Mouse (Mus musculus) heart, postnatal 4 days (tissue): ENCODE data around the gene Sept1. TPM values are rescaled to one million over a fixed set of nuclear protein-coding genes. Genes with fewer than 3 reads are reported as not detected.
"Not testable (repeated sequence)": the region's sequence is repeated elsewhere in the genome, so short reads cannot be mapped to it uniquely, and the experiment has no call there.

Experiments
- DNase-seq: peaks from one replicate; pipeline ENCODE4 v3.0.0; 2021
- total RNA-seq, 2 experiments: library from RNA; stranded (reverse); gene quantifications; 2 replicates each; pipeline ENCODE4 v1.2.3; 2021

Sept1 gene
- total RNA-seq, 2 experiments from 2014 or later, result 11.2 to 12.1 TPM

DNA sequence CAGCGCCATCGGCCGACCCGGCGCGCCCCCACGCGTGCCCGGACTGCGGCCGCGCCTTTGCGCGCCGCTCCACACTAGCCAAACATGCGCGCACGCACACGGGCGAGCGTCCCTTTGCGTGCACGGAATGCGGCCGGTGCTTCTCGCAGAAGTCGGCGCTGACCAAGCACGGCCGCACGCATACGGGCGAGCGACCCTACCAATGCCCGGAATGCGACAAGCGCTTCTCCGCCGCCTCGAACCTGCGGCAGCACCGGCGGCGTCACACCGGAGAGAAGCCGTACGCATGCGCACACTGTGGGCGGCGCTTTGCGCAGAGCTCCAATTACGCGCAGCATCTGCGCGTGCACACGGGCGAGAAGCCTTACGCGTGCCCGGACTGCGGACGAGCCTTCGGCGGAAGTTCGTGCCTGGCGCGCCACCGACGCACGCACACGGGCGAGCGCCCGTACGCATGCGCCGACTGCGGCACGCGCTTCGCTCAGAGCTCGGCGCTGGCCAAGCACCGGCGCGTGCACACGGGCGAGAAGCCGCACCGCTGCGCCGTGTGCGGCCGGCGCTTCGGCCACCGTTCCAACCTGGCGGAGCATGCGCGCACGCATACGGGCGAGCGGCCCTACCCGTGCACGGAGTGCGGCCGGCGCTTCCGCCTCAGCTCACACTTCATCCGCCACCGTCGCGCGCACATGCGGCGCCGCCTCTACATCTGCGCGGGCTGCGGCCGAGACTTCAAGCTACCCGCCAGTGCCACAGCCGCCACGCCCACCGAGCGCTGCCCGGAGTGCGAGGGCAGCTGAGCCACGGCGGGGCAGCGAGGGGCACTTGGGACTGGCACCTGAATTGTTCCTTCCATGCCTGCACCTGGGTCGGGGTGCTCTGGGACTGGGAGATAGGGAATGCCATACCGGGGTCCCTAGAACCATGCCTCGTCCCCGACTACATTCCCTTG lies 21.2 kb upstream of the Sept1 start:
- peak; percentile 96 for DNase-seq

DNA sequence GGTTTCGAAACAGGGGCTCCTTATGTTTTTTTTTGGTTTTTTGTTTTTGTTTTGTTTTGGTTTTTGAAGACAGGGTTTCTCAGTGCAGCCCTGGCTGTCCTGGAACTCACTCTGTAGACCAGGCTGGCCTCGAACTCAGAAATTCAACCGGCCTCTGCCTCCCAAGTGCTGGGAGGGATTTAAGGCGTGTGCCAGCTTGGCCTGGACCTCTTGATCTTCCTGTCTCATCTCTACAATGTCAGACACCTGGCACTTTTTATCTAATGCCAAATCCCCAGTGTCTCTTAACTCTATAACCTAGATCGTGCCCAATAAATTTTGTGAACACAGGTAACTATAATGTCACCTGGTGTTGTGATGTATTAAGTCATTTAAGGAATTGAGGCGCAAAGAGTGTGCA lies 20.4 kb upstream of the Sept1 start:
- DNase-seq, result no peak

DNA sequence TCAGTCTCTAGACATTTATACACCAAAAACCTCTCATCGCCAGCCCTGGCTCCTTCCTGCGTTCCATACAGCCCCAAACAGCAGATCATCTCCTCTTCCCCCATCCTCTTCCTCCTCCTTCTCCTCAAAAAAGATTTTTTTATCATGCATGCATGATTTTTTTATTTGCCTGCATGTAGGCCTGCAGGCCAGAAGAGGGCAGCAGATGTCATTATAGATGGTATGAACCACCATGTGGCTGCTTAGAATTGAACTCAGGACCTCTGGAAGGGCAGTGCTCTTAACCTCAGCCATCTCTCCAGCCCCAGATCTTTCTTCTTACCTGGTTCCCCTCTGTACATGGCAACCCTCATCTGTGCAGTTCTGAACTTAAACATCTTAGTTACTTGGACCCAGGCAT lies 19.5 kb upstream of the Sept1 start:
- no peak for DNase-seq

DNA sequence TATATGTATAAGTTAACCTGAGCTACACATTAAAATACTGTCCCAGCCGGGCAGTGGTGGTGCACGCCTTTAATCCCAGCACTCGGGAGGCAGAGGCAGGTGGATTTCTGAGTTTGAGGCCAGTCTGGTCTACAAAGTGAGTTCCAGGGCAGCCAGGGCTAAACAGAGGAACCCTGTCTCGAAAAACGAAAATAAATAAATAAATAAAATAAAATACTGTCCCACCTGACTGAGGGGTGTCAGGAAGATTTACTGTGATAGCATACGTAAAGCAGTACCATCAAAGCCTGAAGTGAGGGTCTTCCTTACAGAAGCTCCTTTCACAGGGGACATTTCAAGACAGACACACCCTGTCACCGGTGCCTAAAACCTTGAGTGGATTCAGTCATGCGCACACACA lies 17.6 kb upstream of the Sept1 start:
- not testable (repeated sequence) for DNase-seq

DNA sequence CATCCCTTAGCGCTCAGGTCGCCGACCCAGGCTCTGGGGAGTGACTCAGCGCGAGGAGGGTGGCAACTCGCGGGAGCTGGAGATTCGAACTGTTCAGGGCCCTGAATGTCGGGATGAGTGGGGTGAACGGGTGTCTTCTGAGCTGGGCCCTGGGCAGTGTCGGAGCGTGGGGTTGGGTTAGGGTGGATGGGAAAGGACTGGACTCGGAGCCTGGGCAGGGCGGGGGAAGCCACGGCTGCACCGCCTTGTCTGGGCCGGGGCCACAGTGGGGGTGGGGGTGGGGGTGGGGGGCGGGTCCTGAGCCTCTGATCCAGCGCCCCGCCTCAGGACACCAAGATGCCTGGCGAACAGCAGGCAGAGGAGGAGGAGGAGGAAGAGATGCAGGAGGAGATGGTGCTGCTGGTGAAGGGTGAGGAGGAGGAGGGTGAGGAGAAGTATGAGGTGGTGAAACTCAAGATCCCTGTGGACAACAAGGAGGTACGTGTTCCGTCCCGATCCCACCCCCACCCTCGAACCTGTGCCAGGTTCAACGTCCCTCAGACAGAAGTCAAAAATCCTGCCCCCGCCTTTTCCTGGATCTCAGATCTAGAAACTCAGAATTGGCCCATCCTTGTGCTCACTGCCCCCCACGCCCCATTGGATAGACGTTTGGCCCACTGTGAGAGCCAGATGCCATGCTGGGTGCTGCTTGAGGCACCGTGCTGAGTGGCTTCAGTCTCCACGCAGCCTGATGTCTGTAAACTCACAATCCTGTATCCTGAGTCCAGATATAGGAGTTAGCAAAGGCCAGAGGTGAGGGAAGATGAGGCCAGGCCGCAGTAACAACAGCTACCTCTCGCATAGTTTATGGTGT lies 12.0 kb upstream of the Sept1 start:
- no peak for DNase-seq

DNA sequence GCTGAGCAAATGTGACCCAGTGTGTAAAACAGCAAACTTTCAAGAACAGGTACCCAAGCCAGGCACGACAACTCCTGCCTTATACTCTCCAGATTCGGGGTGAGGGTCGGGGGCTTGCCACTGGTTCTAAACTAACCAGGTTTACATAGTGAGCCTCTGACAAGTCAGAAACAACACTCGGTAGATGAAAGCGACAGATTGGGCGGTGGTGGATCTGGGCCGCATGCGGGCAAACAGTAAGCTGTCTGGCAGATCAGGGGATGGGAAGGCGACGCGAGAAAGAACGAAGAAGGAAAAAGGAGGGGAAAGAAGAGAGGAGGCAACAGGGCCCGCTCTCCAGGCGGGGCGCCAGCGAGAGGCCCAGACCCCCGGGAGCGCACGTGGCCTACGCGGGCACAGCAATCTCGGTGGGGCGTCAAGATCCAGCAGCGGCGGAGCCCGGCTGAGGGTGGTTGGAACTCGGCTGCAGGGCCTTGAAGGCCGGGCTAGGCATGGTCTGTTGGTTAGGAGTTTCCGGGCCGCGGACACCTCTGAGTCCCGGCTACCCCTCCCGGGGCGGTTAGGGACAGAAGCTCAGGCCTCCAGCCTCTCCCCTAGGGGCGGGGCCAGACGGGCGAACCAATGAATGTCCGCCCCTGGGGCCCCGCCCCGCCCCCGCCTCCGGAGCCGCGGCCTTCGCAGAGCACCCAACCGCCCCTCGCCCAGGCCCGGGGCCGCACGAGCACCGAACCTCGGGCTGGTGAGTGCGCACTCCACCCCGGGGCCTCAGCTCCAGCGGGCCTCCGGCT lies 11.1 kb upstream of the Sept1 start, which contains the start of gene Zfp771:
Gene Zfp771, plus strand, starts transcription at position 405 of the 788 bp plus-strand sequence.
- peak; percentile 95 for DNase-seq

DNA sequence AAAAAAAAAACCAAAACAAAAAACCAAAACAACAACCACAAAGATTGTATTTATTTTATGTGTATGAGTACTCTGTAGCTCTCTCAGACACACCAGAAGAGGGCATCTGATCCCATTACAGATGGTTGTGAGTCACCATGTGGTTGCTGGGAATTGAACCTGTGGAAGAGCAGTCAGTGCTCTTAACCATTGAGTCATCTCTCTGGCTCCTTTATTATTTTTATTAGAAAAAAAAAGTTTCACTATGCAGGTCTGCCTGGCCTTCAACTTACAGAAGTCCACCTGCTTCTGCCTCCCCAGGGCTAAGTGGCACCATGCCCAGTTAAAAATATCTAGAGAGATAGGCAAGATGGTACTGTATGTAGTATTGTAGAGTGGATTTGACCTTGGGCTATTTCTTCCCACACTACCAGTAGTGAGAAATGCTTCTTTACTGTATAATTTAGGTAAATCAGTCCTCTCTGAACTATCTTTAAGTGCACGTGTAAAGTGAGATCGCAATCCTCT lies 10.5 kb upstream of the Sept1 start:
- no peak for DNase-seq

DNA sequence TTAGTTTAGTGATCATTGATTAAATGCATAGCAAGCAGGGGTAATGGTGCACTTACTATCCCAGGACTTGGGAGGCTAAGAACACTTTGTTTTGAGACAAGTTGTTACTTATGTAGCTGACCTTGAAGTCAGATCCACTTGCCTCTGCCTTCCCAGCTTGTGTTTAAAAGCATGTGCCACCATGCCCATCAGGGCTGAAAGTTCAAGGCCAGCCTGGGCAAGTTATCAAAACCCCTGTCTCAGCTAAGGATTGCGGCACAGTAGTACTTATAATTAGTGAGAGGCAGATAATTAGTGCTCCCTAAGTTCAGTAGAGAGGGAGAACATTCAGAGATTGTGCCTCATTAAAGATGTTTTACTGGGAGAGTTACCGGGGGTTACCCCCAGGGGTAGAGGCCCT lies 1.8 kb upstream of the Sept1 start:
- no peak for DNase-seq

DNA sequence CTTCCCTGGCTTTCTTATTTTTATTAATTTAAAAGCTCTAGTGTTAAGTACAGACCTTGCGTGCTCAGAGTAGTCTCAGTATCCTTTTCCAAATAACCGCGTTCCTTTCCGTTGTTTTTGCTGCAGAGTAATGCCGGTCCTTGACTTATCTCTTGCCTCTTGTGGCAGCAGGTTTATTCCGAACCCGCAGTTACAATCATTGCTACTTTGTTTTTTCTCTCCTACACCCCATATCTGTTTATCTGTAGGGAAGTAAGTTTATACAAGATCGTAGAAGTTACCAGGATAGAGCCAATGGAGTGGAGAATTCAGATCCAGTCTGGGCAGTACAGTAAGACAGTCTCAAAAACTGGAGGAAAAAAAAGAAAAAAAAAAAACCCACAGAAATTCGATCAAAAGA lies 835 bp upstream of the Sept1 start:
- DNase-seq, result no peak

DNA sequence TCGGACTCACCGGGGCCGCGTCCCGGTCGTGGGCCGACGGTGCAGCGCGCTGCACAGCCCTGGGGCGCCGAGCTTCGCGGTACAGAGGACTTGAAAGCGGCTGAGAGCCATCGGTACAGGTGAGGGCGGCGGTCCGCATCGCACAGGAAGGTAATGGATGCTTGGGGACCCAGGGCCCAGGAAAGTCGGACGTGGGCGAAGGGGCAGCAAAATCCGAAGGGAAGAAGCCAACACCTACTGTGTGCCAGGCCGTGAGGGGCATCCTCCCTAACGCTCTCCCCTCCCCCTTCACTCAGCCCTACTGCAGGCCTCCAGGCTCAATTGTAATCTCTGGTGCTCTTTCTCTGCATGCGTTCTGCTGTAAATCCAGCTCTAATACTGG lies 429 bp upstream of the Sept1 start:
- DNase-seq, result no peak

DNA sequence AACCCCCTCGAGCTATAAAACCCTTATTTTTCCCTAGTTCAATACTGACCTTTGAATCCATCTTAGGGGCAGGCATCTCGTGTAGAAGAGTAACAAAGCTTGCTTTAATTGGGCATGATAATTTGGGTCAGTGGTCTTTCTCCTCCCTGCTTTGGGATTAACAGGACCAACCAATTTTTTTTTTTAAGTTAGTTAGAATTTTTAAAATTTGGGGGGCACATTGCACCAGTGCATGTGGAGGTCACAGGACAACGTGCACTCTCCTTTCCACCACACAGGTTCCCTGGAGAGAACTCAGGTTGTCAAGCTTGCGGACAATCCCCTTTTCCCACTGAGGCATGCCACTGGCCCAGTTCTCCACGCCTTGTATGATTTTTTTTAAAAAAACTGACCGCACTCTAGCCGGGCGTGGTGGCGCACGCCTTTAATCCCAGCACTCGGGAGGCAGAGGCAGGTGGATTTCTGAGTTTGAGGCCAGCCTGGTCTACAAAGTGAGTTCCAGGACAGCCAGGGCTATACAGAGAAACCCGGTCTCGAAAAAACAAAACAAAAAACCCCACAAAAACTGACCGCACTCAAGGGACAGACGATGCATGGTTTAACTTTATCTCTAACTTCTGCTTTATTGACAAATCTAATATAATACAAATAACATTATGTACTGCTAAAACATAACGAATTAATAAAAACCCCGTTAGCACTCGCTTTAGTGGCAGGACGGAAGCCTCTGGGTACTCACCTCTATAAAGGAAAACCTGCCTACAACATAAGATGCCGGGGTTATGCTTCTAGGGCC lies 906 bp downstream of the Sept1 start:
- no peak for DNase-seq

DNA sequence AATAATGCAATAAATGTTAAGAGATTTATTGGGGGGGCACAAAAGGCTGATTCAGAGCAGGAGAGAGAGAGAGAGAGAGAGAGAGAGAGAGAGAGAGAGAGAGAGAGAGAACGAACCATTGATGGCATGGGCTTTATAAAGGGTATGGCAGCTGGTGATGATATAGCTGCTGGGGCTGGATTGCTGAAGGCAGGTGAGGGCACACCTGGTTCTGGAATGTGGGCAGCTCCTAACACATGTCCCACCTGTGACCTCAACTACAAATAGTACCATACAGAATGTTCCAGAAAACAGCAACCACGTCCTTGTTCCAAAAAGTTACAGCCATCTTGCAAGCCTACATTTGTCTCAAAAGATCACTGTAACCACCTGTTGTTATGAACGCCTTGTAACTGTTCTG lies 1.6 kb downstream of the Sept1 start:
- no peak for DNase-seq

DNA sequence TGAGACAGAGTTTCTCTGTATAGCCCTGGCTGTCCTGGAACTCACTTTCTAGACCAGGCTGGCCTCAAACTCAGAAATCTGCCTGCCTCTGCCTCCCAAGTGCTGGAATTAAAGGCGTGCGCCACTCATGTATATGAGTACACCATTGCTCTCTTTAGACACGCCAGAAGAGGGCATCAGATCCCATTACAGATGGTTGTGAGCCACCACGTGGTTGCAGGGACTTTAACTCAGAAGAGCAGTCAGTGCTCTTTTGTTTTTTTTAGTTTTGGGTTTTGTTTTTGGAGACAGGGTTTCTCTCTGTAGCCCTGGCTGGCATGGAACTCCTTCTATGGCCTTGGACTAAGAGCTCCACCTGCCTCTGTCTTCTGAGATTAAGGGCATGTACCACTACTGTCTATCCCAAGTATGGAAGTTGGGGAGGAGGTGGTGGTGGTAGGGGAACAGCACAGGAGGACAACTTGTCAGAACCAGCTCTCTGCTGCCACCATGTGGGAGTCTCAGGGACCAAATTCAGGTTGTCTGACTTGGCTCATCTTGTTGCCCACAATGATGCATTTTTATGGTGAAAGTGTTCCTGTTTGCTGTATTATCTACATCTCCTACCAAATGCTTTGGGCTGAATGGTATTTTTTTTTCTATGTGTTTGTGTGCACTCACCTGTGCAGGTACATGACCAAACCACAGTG lies 4.2 kb downstream of the Sept1 start:
- DNase-seq, result peak; percentile 91

DNA sequence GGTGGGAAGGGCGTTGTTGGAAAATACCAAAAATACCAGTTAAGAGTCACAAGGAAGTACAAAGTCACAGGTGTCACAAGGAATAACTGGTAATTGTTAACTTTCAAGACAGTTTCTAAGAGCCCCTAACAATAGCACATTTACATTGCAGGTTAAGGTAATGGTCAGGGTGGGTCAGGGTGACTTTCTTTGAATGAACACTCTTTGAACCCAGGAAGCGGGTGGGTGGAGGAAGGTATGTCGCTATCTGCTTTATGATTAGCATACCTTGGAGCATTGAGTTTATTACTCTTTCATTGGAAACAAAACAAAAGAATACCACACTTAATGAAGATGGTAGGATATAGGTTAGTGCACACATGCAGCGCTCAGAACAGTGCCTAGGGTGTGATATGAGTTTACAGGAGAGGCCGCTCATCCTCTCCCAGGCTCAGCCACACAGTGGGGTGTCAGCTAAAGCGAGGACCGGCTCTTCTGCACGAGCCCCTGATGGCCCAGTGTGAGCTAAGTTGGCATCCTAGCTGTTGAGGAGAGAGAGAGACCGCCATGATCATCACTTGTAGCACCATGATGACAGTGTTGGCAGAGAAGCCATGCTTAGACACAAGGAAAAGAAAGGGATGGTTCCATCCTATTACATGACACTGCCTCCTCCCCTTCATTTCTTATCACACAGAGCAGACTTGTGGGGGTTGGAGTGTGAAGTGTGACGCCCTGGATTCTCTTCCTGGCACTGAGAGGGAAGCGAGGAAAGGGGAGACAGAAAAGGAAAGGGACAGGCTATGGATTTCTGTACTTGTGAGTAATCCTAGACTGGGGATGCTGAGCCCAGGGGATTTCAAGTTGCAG lies 7.6 kb downstream of the Sept1 start:
- no peak for DNase-seq

DNA sequence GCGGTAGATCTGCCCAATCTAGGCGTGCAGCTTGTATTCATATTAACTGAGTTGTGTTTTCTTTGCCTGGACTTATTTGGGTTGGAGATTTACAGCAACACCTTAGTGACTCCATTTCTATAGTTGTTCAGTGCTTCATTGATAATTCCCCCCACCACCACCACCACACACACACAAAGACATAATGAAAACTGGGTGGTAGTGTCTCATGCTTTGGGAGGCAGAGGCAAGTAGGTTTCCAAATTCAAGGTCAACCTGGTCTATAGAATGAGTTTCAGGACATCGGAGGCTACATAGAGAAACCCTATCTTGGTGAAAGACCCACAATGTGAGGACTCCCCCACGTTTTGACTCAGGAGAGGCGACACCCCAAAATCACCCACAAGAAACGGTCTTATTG lies 8.3 kb downstream of the Sept1 start:
- DNase-seq, result no peak

DNA sequence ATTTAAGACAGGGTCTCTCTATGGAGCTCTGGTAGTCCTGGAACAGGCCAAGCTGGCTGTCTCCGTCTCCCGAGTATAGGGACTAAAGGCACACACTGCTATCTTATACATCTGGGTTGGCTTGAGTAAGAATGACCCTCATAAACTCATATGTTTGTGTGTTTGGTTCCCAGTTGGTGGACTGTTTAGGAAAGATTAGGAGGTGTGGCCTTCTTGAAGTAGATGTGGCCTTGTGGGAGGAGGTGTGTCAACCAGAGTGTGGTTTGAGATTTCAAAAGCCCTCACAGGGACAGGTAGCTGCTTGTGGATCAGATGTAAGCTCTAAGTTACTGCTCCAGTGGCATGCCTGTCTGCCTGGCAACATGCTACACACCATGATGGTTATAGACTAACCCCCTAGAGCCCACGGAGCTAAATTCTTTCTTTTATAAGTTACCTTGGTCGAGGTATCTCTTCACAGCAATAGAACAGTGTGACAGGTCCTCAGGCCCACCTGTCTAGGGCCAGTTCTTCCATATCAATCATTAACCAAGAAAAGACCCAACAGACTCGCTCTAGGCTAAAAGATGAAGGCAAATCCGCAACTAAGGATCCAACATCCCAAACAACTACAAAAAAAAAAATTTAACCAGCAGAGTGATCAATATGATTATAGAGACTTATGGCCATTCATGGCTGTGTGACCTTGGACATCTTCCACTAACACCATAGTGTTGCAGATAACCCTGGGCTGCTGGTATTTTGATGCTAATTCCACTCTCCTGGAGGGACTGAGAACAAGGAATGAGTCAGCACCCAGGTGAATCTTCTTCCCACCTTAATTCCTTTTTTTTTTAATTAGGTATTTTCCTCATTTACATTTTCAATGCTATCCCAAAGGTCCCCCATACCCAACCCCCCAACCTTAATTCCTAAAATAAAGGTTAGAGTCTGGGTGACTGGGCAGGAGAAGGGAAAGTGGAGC lies 9.1 kb downstream of the Sept1 start:
- no peak for DNase-seq

DNA sequence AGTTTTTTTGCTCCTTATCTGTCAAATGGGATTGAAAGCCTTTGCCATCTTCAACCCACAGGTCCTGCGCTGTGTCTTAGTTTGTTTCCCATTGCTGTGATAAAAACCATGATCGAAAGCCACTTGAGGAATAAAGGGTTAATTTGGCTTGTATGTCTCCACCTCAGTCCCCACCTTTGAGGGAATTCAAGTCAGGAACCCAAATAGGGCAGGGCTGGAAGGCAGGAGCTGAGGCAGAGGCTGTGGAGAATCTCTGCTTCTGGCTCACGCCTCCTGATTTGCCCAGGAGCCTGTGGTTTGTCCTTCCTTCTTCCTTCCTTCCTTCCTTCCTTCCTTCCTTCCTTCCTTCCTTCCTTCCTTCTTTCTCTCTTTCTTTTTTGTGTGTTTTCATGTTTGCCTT lies 9.8 kb downstream of the Sept1 start:
- no peak for DNase-seq

DNA sequence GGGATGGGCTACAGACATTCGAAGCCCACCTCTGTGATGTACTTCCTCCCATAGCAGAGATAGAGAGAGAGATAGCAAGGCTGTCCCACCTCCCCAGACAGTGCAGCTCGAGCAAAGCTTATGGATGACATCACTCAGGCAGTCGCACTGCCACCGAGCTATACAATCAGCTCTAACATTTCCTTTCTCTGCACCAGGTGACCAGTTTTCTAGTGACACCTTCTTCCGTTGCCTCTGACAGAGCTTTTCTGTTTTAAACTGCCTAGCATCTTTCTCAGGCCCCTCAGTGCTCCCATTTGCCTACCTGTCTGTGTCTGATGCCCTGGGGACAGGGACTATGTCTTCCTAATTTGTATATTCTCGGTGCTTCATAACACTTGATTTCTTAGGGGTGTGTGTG lies 12.5 kb downstream of the Sept1 start:
- DNase-seq, result no peak

DNA sequence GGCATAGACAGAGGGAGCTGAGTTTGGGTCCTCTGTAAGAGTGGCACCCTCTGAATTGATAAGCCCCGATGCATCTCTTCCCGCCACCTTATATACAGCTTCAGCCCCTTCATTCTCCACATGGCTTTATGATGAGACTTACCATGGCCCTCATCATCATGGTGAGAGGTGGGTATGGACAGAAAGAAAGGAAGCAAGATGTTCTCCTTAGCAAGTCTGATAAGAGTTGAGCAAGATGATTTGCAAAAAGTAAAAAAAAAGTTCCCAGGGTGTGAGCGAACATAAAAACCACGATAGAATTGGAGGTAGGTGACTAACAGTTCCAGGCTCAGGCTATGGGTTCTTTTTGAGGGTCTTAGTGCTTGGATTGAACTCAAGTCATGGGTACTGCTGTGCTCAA lies 14.3 kb downstream of the Sept1 start:
- no peak for DNase-seq
